In genomic region chr13:34078500-34079280, GRCm38 (mm10) we compare ENCODE assay signal across 8 mouse cellular contexts. TPM values are rescaled to one million over a fixed set of nuclear protein-coding genes. Genes with fewer than 3 reads are reported as not detected.
DNase-seq lines count a peak whose midpoint lies in the region; ATAC-seq and TF ChIP-seq lines count a peak whose summit lies in the region.

No protein-coding gene starts in this region.

- intact Hi-C loops in left cerebral cortex, postnatal 36 days (cut with DNase I), result loop anchor here (2.0 kb wide), 1 partner anchor 72 kb away; no protein-coding TSS in a partner anchor

- H3K27ac ChIP-seq in cerebellum, adult 2 months (ENCODE audit: insufficient read depth, low read length), result no peak overlapping the region
- peak overlapping the region; percentile 94 for H3K27ac ChIP-seq in forebrain, postnatal 0 days (ENCODE audit: low read depth, low read length)
- no peak overlapping the region for H3K27ac ChIP-seq in liver, postnatal 0 days (ENCODE audit: low read depth)

- 49% methylated on average over 16 of the region's 16 CpGs for WGBS in cerebellum, adult 2 months
- WGBS in forebrain, postnatal 0 days, result 42% methylated on average over 16 of the region's 16 CpGs
- WGBS in liver, postnatal 0 days (ENCODE audit: insufficient replicate concordance), result 31% methylated on average over 16 of the region's 16 CpGs

- peak overlapping the region; percentile 98 for H3K9ac ChIP-seq in forebrain, postnatal 0 days
- H3K9ac ChIP-seq in liver, postnatal 0 days (replicated peaks), result peak overlapping the region; percentile 88

- TF ChIP-seq CTCF in cerebellum, adult 2 months (IDR thresholded peaks at IDR 0.05; ENCODE audit: borderline replicate concordance, insufficient read depth, low read depth, low read length), result no peak
- no peak for TF ChIP-seq CTCF in forebrain, postnatal 0 days (IDR thresholded peaks at IDR 0.05; ENCODE audit: low read depth)
- TF ChIP-seq CTCF in liver, postnatal 0 days (IDR thresholded peaks at IDR 0.05; ENCODE audit: low read depth), result no peak

- H3K4me3 ChIP-seq in cerebellum, adult 2 months (replicated peaks; ENCODE audit: insufficient read depth, low read depth, low read length), result peak overlapping the region; percentile 89
- peak overlapping the region; percentile 98 for H3K4me3 ChIP-seq in forebrain, postnatal 0 days (ENCODE audit: low read depth, low read length)
- H3K4me3 ChIP-seq in liver, postnatal 0 days (ENCODE audit: low read depth, low read length), result peak overlapping the region; percentile 76

- no peak for DNase-seq in cerebellum, adult 2 months
- no peak for DNase-seq in cerebellum, adult 8-10 months
- peak; percentile 6 to 14 for DNase-seq in B cell, adult 2 months
- no peak for DNase-seq in forebrain, postnatal 0 days
- DNase-seq in liver, postnatal 0 days, result no peak
- no peak for DNase-seq in urinary bladder, postnatal 14 days (ENCODE audit: low spot score)
- no peak for DNase-seq in embryo, embryonic 10 days (ENCODE audit: low spot score)
- no peak for DNase-seq in left cerebral cortex, postnatal 36 days (ENCODE audit: low spot score in 2 of 2)

- TF ChIP-seq POLR2A in cerebellum, adult 2 months (IDR thresholded peaks at IDR 0.05; ENCODE audit: borderline replicate concordance, insufficient read depth, low read length), result no peak

- no peak for TF ChIP-seq EP300 in liver, postnatal 0 days (IDR thresholded peaks at IDR 0.05; ENCODE audit: low read depth)

- peaks cover 4% of the 10 kb centered on the region; the same call in 1 of the 2 replicates for H3K4me1 ChIP-seq in cerebellum, adult 2 months (ENCODE audit: control insufficient read depth, insufficient read depth, low read length)
- peaks cover 13% of the 10 kb centered on the region; the same call in 1 of the 2 replicates for H3K4me1 ChIP-seq in forebrain, postnatal 0 days (ENCODE audit: insufficient read depth)
- H3K4me1 ChIP-seq in liver, postnatal 0 days (ENCODE audit: insufficient read depth), result peaks cover 23% of the 10 kb centered on the region

- peak overlapping the region; percentile 85 for H3K4me2 ChIP-seq in forebrain, postnatal 0 days (ENCODE audit: low read depth)
- peak overlapping the region; percentile 86 for H3K4me2 ChIP-seq in liver, postnatal 0 days (ENCODE audit: low read depth, low read length)

- no peaks in the 10 kb centered on the region for H3K9me3 ChIP-seq in forebrain, postnatal 0 days (ENCODE audit: low read length)
- H3K9me3 ChIP-seq in liver, postnatal 0 days (ENCODE audit: low read length), result no peaks in the 10 kb centered on the region

- peaks cover 4% of the 10 kb centered on the region for H3K36me3 ChIP-seq in forebrain, postnatal 0 days (ENCODE audit: insufficient read depth)
- H3K36me3 ChIP-seq in liver, postnatal 0 days (replicated peaks; ENCODE audit: insufficient read depth, low read length), result peaks cover 7% of the 10 kb centered on the region; the same call in 1 of the 2 replicates

- H3K27me3 ChIP-seq in cerebellum, adult 2 months (ENCODE audit: control insufficient read depth, insufficient read depth, low read length), result no peaks in the 10 kb centered on the region
- no peaks in the 10 kb centered on the region for H3K27me3 ChIP-seq in forebrain, postnatal 0 days (ENCODE audit: insufficient read depth, low read length)
- H3K27me3 ChIP-seq in liver, postnatal 0 days (ENCODE audit: insufficient read depth, low read length), result no peaks in the 10 kb centered on the region

- ATAC-seq in forebrain, postnatal 0 days, result peak; percentile 5
- no peak for ATAC-seq in liver, postnatal 0 days

RNA-seq across cellular contexts. Expression of gene Tubb2a, which starts 0.9 kb away (rescaled TPM):
- polyA plus RNA-seq in cerebellum, adult 2 months (2012; rRNA removed), result 850 and 867 TPM in 2 replicates
- total RNA-seq in forebrain, postnatal 0 days (2014; rRNA removed), result 4,454 and 4,559 TPM in 2 replicates
- 3,524 and 3,579 TPM in 2 replicates for polyA plus RNA-seq in forebrain, postnatal 0 days (2015; fragmentation: Nextera tagmentation; extraction: Ambion mirVana)
- 64.7 and 78.8 TPM in 2 replicates for polyA plus RNA-seq in liver, postnatal 0 days (2015; fragmentation: Nextera tagmentation; extraction: Ambion mirVana)
- 100 to 1,000 TPM; 839 to 952 TPM for total RNA-seq in left cerebral cortex, postnatal 36 days (2021)

RNA-seq across cellular contexts. Expression of gene Bphl, which starts 41.3 kb away (rescaled TPM):
- 70.8 and 75.3 TPM in 2 replicates for polyA plus RNA-seq in cerebellum, adult 2 months (2012; rRNA removed)
- 37.1 and 40.5 TPM in 2 replicates for total RNA-seq in forebrain, postnatal 0 days (2014; rRNA removed)
- polyA plus RNA-seq in forebrain, postnatal 0 days (2015; fragmentation: Nextera tagmentation; extraction: Ambion mirVana), result 46.0 and 51.2 TPM in 2 replicates
- polyA plus RNA-seq in liver, postnatal 0 days (2015; fragmentation: Nextera tagmentation; extraction: Ambion mirVana), result 95.6 and 107 TPM in 2 replicates
- 10 to 100 TPM; 39.7 to 40.5 TPM for total RNA-seq in left cerebral cortex, postnatal 36 days (2021)

RNA-seq across cellular contexts. Expression of gene Tubb2b, which starts 51.6 kb away (rescaled TPM):
- polyA plus RNA-seq in cerebellum, adult 2 months (2012; rRNA removed), result 224 and 255 TPM in 2 replicates
- 5,538 and 5,638 TPM in 2 replicates for total RNA-seq in forebrain, postnatal 0 days (2014; rRNA removed)
- 1,072 and 1,153 TPM in 2 replicates for polyA plus RNA-seq in forebrain, postnatal 0 days (2015; fragmentation: Nextera tagmentation; extraction: Ambion mirVana)
- 0.28 and 0.31 TPM in 2 replicates for polyA plus RNA-seq in liver, postnatal 0 days (2015; fragmentation: Nextera tagmentation; extraction: Ambion mirVana)
- 100 to 1,000 TPM; 174 to 183 TPM for total RNA-seq in left cerebral cortex, postnatal 36 days (2021)

Comparison
In these comparisons a context has a peak if more than half of its experiments do, and no peak if none do; other contexts are left out.
1. DNase-seq: peak in B cell, adult 2 months (2 of 2); none in cerebellum, adult 2 months (0 of 2), cerebellum, adult 8-10 months (single experiment), forebrain, postnatal 0 days (single experiment), liver, postnatal 0 days (single experiment), urinary bladder, postnatal 14 days (single experiment), embryo, embryonic 10 days (single experiment) and left cerebral cortex, postnatal 36 days (0 of 2).
2. RNA of gene Tubb2a, which starts 0.9 kb away (polyA plus RNA-seq): 3,524 to 3,579 TPM in forebrain, postnatal 0 days and 850 to 867 TPM in cerebellum, adult 2 months; 64.7 to 78.8 TPM in liver, postnatal 0 days; every median in the first group is over 10 times any median in the second.
3. RNA of gene Tubb2b, which starts 51.6 kb away (polyA plus RNA-seq): 1,072 to 1,153 TPM in forebrain, postnatal 0 days and 224 to 255 TPM in cerebellum, adult 2 months; 0.28 to 0.31 TPM in liver, postnatal 0 days; every median in the first group is over 100 times any median in the second.
4. Peak in every context shown above with its lines, with median percentiles within 50 percentile points of each other: H3K4me3 ChIP-seq.